Mouse (Mus musculus) testis, adult 2 months (tissue): ENCODE data around the gene Cfl1.

Source experiments
- CTCF ChIP-seq: fragments of 200-500 bp; IDR thresholded peaks from 2 replicates; pipeline ENCODE4 v1.5.1; 2012; ENCODE audit warnings: low read depth, mild to moderate bottlenecking, inconsistent platforms, low read length, moderate library complexity; ENCODE audit not compliant: control insufficient read depth, insufficient read depth, insufficient replicate concordance
- POLR2A ChIP-seq: fragments of 200-500 bp; IDR thresholded peaks from 2 replicates; pipeline ENCODE4 v1.6.1; 2012; ENCODE audit warnings: low read depth, mild to moderate bottlenecking, inconsistent platforms, low read length, moderate library complexity; ENCODE audit not compliant: control insufficient read depth

GRCm38 (mm10) chr19:5447515-5448353 lies 42.5 kb upstream of the Cfl1 start, which contains the start of gene Fosl1:
- no peak for TF ChIP-seq CTCF
- TF ChIP-seq POLR2A = no peak
